Mouse (Mus musculus) megakaryocyte, embryonic 14.5 days (primary cell): ENCODE data around the gene 6330403K07Rik.

ENCODE experiments used
- FLI1 ChIP-seq: IDR thresholded peaks from 2 replicates; pipeline ENCODE4 v1.6.1; 2012; ENCODE audit warnings: low read length, inconsistent platforms, mixed read lengths
- GATA1 ChIP-seq: IDR thresholded peaks from 3 replicates; pipeline ENCODE4 v1.6.1; 2012; ENCODE audit warnings: mixed read lengths, low read length, inconsistent platforms, borderline replicate concordance

DNA sequence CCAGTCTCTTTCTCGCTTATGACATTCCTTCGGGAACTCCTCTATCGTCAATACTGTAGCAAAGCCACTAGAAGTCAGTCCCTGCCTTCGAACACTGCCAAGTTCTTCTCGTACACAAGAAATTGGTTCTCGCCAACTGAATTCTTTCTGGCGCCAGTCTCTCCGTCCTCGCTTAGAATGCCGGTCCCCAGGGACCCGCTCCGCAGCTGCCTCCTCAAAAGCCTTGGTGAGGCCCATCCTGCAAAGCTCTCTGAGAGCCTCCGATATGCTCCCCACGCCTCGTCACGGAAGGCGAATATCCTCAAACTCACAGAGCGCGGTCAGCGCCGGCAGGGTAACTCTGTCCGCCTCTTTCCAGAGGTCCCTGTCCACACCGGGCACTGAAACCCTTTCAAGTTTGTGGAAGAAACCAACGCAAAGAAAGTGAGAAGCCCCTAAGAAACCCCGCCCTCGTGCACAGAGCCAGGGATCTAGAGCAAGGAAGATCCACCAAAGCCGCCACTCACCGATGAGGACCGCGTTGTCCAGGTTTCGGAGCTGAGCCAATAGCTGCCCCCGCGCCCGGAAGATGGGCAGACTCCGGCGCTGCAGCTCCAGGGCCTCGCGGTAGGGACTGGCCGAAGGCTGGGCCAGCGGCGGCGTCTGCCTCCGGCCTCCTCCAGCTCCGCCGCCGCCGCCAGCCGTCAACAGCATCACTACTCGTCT is 29.6 kb downstream of the 6330403K07Rik start:
- TF ChIP-seq GATA1 (no peak), FLI1 (no peak)
